Mouse (Mus musculus) neutrophil, adult 5-6 weeks (primary cell): Measurements from ENCODE around the gene Dclk1. TPM values are rescaled to one million over a fixed set of nuclear protein-coding genes. Genes with fewer than 3 reads are reported as not detected.

ENCODE experiments used
- ATAC-seq: fragments of 151-379, 151-347 bp; 2 replicates; pipeline ENCODE4 v1.8.0; 2017; ENCODE audit warnings: mild to moderate bottlenecking, moderate TSS enrichment; ENCODE audit not compliant: insufficient number of reproducible peaks, poor library complexity, low FRiP score, severe bottlenecking; ENCODE audit errors: extremely low read depth
- total RNA-seq: library from RNA; stranded (forward); fragments of 200-1000 nt; gene quantifications from 2 replicates; pipeline ENCODE4 v1.2.3, GENCODE M21; 2017

The Dclk1 gene
- total RNA-seq, 1 experiment from 2014 or later, result 0.23 TPM

GRCm38 (mm10) chr3:55466348-55466747, 224.2 kb downstream of the Dclk1 start:
- ATAC-seq, result no peak

GRCm38 (mm10) chr3:55472110-55472509, 229.9 kb downstream of the Dclk1 start, which contains the start of gene Gm21954:
TSS of gene Gm21954 (minus strand) at chr3:55472210.
- no peak for ATAC-seq

- no peak for ATAC-seq
These were observed 231.0 kb downstream of the Dclk1 start for GRCm38 (mm10) chr3:55473146-55473545.

GRCm38 (mm10) chr3:55476694-55477093, 234.5 kb downstream of the Dclk1 start:
- no peak for ATAC-seq

GRCm38 (mm10) chr3:55479306-55479705, 237.1 kb downstream of the Dclk1 start:
- no peak for ATAC-seq

GRCm38 (mm10) chr3:55481140-55481539, 239.0 kb downstream of the Dclk1 start:
- no peak for ATAC-seq

GRCm38 (mm10) chr3:55483328-55483727, 241.2 kb downstream of the Dclk1 start:
- no peak for ATAC-seq

- ATAC-seq, result no peak
These were observed 247.2 kb downstream of the Dclk1 start for GRCm38 (mm10) chr3:55489231-55489990.

GRCm38 (mm10) chr3:55492021-55492420, 249.9 kb downstream of the Dclk1 start:
- no peak for ATAC-seq

- no peak for ATAC-seq
These were observed 252.2 kb downstream of the Dclk1 start for GRCm38 (mm10) chr3:55494348-55494747.

GRCm38 (mm10) chr3:55495231-55495630, 253.1 kb downstream of the Dclk1 start:
- ATAC-seq, result no peak

- ATAC-seq, result no peak
These were observed 253.7 kb downstream of the Dclk1 start for GRCm38 (mm10) chr3:55495866-55496265.

GRCm38 (mm10) chr3:55496462-55496941, 254.3 kb downstream of the Dclk1 start:
- no peak for ATAC-seq

- ATAC-seq, result no peak
These were observed 257.1 kb downstream of the Dclk1 start for GRCm38 (mm10) chr3:55499298-55499697.

- no peak for ATAC-seq
These were observed 268.0 kb downstream of the Dclk1 start for GRCm38 (mm10) chr3:55510198-55510597.

- ATAC-seq, result no peak
These were observed 269.5 kb downstream of the Dclk1 start for GRCm38 (mm10) chr3:55511658-55512057.

- no peak for ATAC-seq
These were observed 273.8 kb downstream of the Dclk1 start for GRCm38 (mm10) chr3:55515966-55516365.

GRCm38 (mm10) chr3:55517454-55518014, 275.4 kb downstream of the Dclk1 start:
- ATAC-seq, result no peak

- no peak for ATAC-seq
These were observed 278.3 kb downstream of the Dclk1 start for GRCm38 (mm10) chr3:55520240-55521180.
